Mouse (Mus musculus) ES-Bruce4 (cell line): ENCODE results near the gene Mcee. TPM values are rescaled to one million over a fixed set of nuclear protein-coding genes. Genes with fewer than 3 reads are reported as not detected.

Experiments
- H3K27ac ChIP-seq: 2 replicates; pipeline ENCODE4 v1.5.1; 2012; ENCODE audit warnings: low read length, inconsistent platforms; ENCODE audit not compliant: insufficient read depth
- H3K27me3 ChIP-seq: 2 replicates; pipeline ENCODE4 v1.6.1; 2012; ENCODE audit warnings: mild to moderate bottlenecking, low read length, inconsistent platforms; ENCODE audit not compliant: control insufficient read depth, poor library complexity, insufficient read depth, severe bottlenecking
- H3K36me3 ChIP-seq: 2 replicates; pipeline ENCODE4 v1.6.1; 2012; ENCODE audit warnings: inconsistent platforms, mild to moderate bottlenecking, low read length, moderate library complexity; ENCODE audit not compliant: control insufficient read depth, poor library complexity, insufficient read depth, severe bottlenecking
- H3K4me1 ChIP-seq: one replicate; pipeline ENCODE4 v1.8.1; 2011; ENCODE audit warnings: low read length; ENCODE audit not compliant: control insufficient read depth, insufficient read depth
- H3K4me3 ChIP-seq: 2 replicates; pipeline ENCODE4 v1.5.1; 2011; ENCODE audit warnings: low read depth, mild to moderate bottlenecking, low read length
- H3K9ac ChIP-seq: 2 replicates; pipeline ENCODE4 v1.6.1; 2012; ENCODE audit warnings: low read depth, mild to moderate bottlenecking, inconsistent platforms; ENCODE audit not compliant: poor library complexity, severe bottlenecking
- H3K9me3 ChIP-seq: replicated peaks from 2 replicates; pipeline ENCODE4 v1.6.1; 2012; ENCODE audit warnings: mild to moderate bottlenecking, low read length, inconsistent platforms; ENCODE audit not compliant: control insufficient read depth, poor library complexity, insufficient read depth, severe bottlenecking
- CTCF ChIP-seq: IDR thresholded peaks from one replicate; pipeline ENCODE4 v1.8.1; 2011; ENCODE audit warnings: low read depth, low read length
- EP300 ChIP-seq: IDR thresholded peaks from 2 replicates; pipeline ENCODE4 v1.6.1; 2011; ENCODE audit warnings: low read depth, low read length; ENCODE audit not compliant: insufficient read depth
- POLR2A ChIP-seq: IDR thresholded peaks from one replicate; pipeline ENCODE4 v1.8.1; 2011; ENCODE audit warnings: low read length; ENCODE audit not compliant: insufficient read depth
- polyA plus RNA-seq: library from polyadenylated mRNA; stranded (reverse); fragments of >200 nt; gene quantifications from 2 replicates; pipeline ENCODE4 v1.2.4, GENCODE M21; 2011; ENCODE audit warnings: low read depth; ENCODE audit not compliant: missing spikeins, insufficient read depth, insufficient read length

Gene Mcee
- polyA plus RNA-seq, 1 experiment, result 32.4 TPM

GRCm38 (mm10) chr7:64450631-64451030 lies 58.2 kb downstream of the Mcee start:
- H3K27me3 ChIP-seq, result no peaks in the 10 kb centered on the region
- H3K4me1 ChIP-seq, result no peaks in the 10 kb centered on the region
- no peaks in the 10 kb centered on the region for H3K36me3 ChIP-seq
- no peak overlapping the region for H3K9ac ChIP-seq
- H3K9me3 ChIP-seq, result no peaks in the 10 kb centered on the region
- TF ChIP-seq EP300 (no peak), POLR2A (no peak), CTCF (no peak)
- H3K27ac ChIP-seq, result no peak overlapping the region
- no peak overlapping the region for H3K4me3 ChIP-seq

DNA sequence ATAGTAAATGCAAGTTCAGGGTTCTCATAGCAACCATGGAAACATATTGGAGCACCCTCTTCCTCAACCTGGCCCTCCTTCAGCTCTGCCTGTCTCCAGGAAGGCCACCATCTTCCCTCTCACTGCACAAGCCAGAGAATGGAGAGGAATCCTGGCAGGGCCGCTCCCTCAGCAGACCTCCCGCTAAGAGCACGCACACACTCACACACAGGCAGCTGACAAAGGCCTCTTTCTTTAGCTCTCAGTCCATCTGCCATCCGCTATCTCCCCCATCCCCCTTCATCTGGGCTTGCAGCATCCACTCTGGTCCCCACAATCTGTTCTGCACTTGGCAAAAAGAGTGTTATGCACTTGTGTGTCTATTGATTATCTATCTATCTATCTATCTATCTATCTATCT lies 59.0 kb downstream of the Mcee start:
- no peaks in the 10 kb centered on the region for H3K4me1 ChIP-seq
- H3K4me3 ChIP-seq, result no peak overlapping the region
- no peaks in the 10 kb centered on the region for H3K9me3 ChIP-seq
- H3K27ac ChIP-seq, result no peak overlapping the region
- H3K36me3 ChIP-seq, result no peaks in the 10 kb centered on the region
- TF ChIP-seq EP300 (no peak), POLR2A (no peak), CTCF (no peak)
- no peaks in the 10 kb centered on the region for H3K27me3 ChIP-seq
- H3K9ac ChIP-seq, result no peak overlapping the region

DNA sequence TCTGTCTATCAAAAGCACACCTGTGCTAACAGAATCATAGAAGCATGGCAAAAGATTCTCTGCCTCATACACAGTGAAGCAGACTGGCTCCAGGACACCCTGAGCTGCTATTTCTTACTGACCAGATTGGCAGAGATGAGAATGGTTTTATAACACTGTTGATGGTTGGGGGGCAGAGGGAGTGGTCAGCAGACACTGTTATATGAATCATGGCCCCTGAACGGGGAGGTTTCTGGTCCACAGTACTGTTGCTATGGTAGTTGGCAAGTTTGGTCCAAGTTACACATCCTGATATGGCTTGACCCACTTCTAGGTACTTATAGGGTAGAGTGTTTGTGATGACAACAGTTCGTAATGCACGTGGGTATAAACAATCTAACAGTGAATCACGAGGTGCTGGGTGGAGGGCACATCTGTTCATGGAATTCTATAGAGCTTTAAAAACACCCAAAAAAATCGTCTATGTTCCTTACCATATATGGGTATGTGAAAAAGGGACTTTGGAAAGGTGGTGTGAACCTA lies 59.5 kb downstream of the Mcee start:
- no peak for TF ChIP-seq CTCF
- no peak for TF ChIP-seq POLR2A
- no peak for TF ChIP-seq EP300
- no peak overlapping the region for H3K27ac ChIP-seq
- H3K27me3 ChIP-seq, result no peaks in the 10 kb centered on the region
- no peak overlapping the region for H3K9ac ChIP-seq
- H3K36me3 ChIP-seq, result no peaks in the 10 kb centered on the region
- no peaks in the 10 kb centered on the region for H3K9me3 ChIP-seq
- no peaks in the 10 kb centered on the region for H3K4me1 ChIP-seq
- no peak overlapping the region for H3K4me3 ChIP-seq

- no peak for TF ChIP-seq CTCF
- no peak for TF ChIP-seq POLR2A
- no peak for TF ChIP-seq EP300
- Histone ChIP-seq H3K36me3 (no peaks in the 10 kb centered on the region), H3K9me3 (no peaks in the 10 kb centered on the region), H3K27ac (no peak overlapping the region), H3K4me1 (no peaks in the 10 kb centered on the region), H3K9ac (no peak overlapping the region), H3K4me3 (no peak overlapping the region), H3K27me3 (no peaks in the 10 kb centered on the region)
Observed at GRCm38 (mm10) chr7:64452471-64453222, 60.2 kb downstream of the Mcee start.

GRCm38 (mm10) chr7:64456176-64456575 lies 63.8 kb downstream of the Mcee start:
- Histone ChIP-seq H3K4me1 (no peaks in the 10 kb centered on the region), H3K36me3 (no peaks in the 10 kb centered on the region), H3K27ac (no peak overlapping the region), H3K9ac (no peak overlapping the region), H3K9me3 (no peaks in the 10 kb centered on the region), H3K27me3 (no peaks in the 10 kb centered on the region), H3K4me3 (no peak overlapping the region)
- TF ChIP-seq POLR2A (no peak), EP300 (no peak), CTCF (no peak)

GRCm38 (mm10) chr7:64456676-64457075 lies 64.3 kb downstream of the Mcee start:
- H3K36me3 ChIP-seq, result no peaks in the 10 kb centered on the region
- no peak overlapping the region for H3K9ac ChIP-seq
- TF ChIP-seq CTCF (no peak), POLR2A (no peak), EP300 (no peak)
- no peaks in the 10 kb centered on the region for H3K4me1 ChIP-seq
- no peaks in the 10 kb centered on the region for H3K9me3 ChIP-seq
- no peak overlapping the region for H3K4me3 ChIP-seq
- H3K27ac ChIP-seq, result no peak overlapping the region
- no peaks in the 10 kb centered on the region for H3K27me3 ChIP-seq
